9 mouse cellular contexts compared by ENCODE assay signal in genomic region chr11:106314333-106314812, GRCm38 (mm10). TPM values are rescaled to one million over a fixed set of nuclear protein-coding genes. Genes with fewer than 3 reads are reported as not detected.
DNase-seq lines count a peak whose midpoint lies in the region; ATAC-seq lines count a peak whose summit lies in the region.
"Had no signal": no experiment of that assay in that cellular context is flagged by ENCODE, and none has a peak within 500 bp of the region (broad histone marks: within the 10 kb centered on the region; RNA-seq: fewer than 3 reads in every experiment).

Gene Cd79b, minus strand, starts transcription at chr11:106314762.

- peaks cover 30% of the 10 kb centered on the region for H3K4me1 ChIP-seq in kidney, embryonic 16.5 days (ENCODE audit: insufficient read depth, low read length)
- H3K4me1 ChIP-seq in embryonic facial prominence, embryonic 10.5 days: peaks cover 65% of the 10 kb centered on the region
- H3K4me1 ChIP-seq in liver, embryonic 16.5 days (ENCODE audit: control insufficient read depth, low read depth, low read length): no peaks in the 10 kb centered on the region
- no peaks in the 10 kb centered on the region for H3K4me1 ChIP-seq in forebrain, embryonic 13.5 days

- peak within 1 kb of the TSS; percentile 33; the same call in 1 of the 2 replicates for H3K4me2 ChIP-seq in kidney, embryonic 16.5 days (replicated peaks; ENCODE audit: low read depth, low read length)
- no peak within 1 kb of the TSS for H3K4me2 ChIP-seq in liver, embryonic 16.5 days (ENCODE audit: low read depth, low read length)
- no peak within 1 kb of the TSS for H3K4me2 ChIP-seq in forebrain, embryonic 13.5 days

- H3K9ac ChIP-seq in kidney, embryonic 16.5 days (replicated peaks; ENCODE audit: low read length): peak within 1 kb of the TSS; percentile 44
- H3K9ac ChIP-seq in liver, embryonic 16.5 days (ENCODE audit: low read depth, low read length): no peak within 1 kb of the TSS
- H3K9ac ChIP-seq in forebrain, embryonic 13.5 days: no peak within 1 kb of the TSS

- no peaks in the 10 kb centered on the region for H3K9me3 ChIP-seq in kidney, embryonic 16.5 days (ENCODE audit: low read length)
- H3K9me3 ChIP-seq in embryonic facial prominence, embryonic 10.5 days: no peaks in the 10 kb centered on the region
- no peaks in the 10 kb centered on the region for H3K9me3 ChIP-seq in liver, embryonic 16.5 days (replicated peaks; ENCODE audit: control insufficient read depth, low read length)
- H3K9me3 ChIP-seq in forebrain, embryonic 13.5 days (replicated peaks): no peaks in the 10 kb centered on the region

- intact Hi-C loops in left cerebral cortex, postnatal 25 days (cut with DNase I): no loop called here

- 24% methylated on average over 9 of the region's 9 CpGs for WGBS in kidney, embryonic 16.5 days
- 51% methylated on average over 9 of the region's 9 CpGs for WGBS in embryonic facial prominence, embryonic 10.5 days
- WGBS in liver, embryonic 16.5 days (ENCODE audit: insufficient replicate concordance): 32% methylated on average over 9 of the region's 9 CpGs
- 78% methylated on average over 9 of the region's 9 CpGs for WGBS in forebrain, embryonic 13.5 days

- H3K27me3 ChIP-seq in kidney, embryonic 16.5 days (ENCODE audit: insufficient read depth, low read length): no peaks in the 10 kb centered on the region
- H3K27me3 ChIP-seq in embryonic facial prominence, embryonic 10.5 days (replicated peaks; ENCODE audit: low read depth, poor library complexity, severe bottlenecking): 0 out of 2 replicates have a peak, but pooled peaks cover under 1% of the 10 kb centered on the region
- no peaks in the 10 kb centered on the region for H3K27me3 ChIP-seq in liver, embryonic 16.5 days (ENCODE audit: control insufficient read depth, insufficient read depth, low read depth, low read length)
- H3K27me3 ChIP-seq in forebrain, embryonic 13.5 days: no peaks in the 10 kb centered on the region

- H3K4me3 ChIP-seq in kidney, embryonic 16.5 days (ENCODE audit: low read length): no peak within 1 kb of the TSS
- 0 out of 2 replicates have a peak within 1 kb of the TSS, but pooled peaks have one; percentile 28 for H3K4me3 ChIP-seq in embryonic facial prominence, embryonic 10.5 days
- peak within 1 kb of the TSS; percentile 11 for H3K4me3 ChIP-seq in liver, embryonic 16.5 days (ENCODE audit: low read depth, low read length)
- H3K4me3 ChIP-seq in forebrain, embryonic 13.5 days: no peak within 1 kb of the TSS

- peak within 1 kb of the TSS; percentile 71 for H3K27ac ChIP-seq in kidney, embryonic 16.5 days (ENCODE audit: low read length)
- peak within 1 kb of the TSS; percentile 68 for H3K27ac ChIP-seq in embryonic facial prominence, embryonic 10.5 days (replicated peaks)
- no peak within 1 kb of the TSS for H3K27ac ChIP-seq in liver, embryonic 16.5 days (ENCODE audit: low read length)
- H3K27ac ChIP-seq in forebrain, embryonic 13.5 days: no peak within 1 kb of the TSS

- DNase-seq in kidney, postnatal 25 days: no peak
- DNase-seq in embryonic facial prominence, embryonic 10.5 days (ENCODE audit: low spot score): peak; percentile 31
- DNase-seq in spleen, postnatal 36 days (ENCODE audit: low spot score in 2 of 2): peak; percentile 94 to 95
- no peak for DNase-seq in left cerebral cortex, postnatal 25 days (ENCODE audit: low spot score in 2 of 2)
- DNase-seq in adrenal gland, postnatal 36 days: no peak
- DNase-seq: kidney, postnatal 4 days had no signal

- no peaks in the 10 kb centered on the region for H3K36me3 ChIP-seq in kidney, embryonic 16.5 days (ENCODE audit: insufficient read depth, low read length)
- no peaks in the 10 kb centered on the region for H3K36me3 ChIP-seq in embryonic facial prominence, embryonic 10.5 days (replicated peaks)
- no peaks in the 10 kb centered on the region for H3K36me3 ChIP-seq in liver, embryonic 16.5 days (ENCODE audit: control insufficient read depth, insufficient read depth)
- no peaks in the 10 kb centered on the region for H3K36me3 ChIP-seq in forebrain, embryonic 13.5 days (ENCODE audit: poor library complexity, severe bottlenecking)

- ATAC-seq in kidney, embryonic 16.5 days (ENCODE audit: low FRiP score, low TSS enrichment): peak; percentile 16; the same call in 1 of the 2 replicates
- ATAC-seq in liver, embryonic 16.5 days (ENCODE audit: low read depth): no peak
- no peak for ATAC-seq in forebrain, embryonic 13.5 days

RNA-seq across cellular contexts. Expression of gene Cd79b, which starts in this region (rescaled TPM):
- polyA plus RNA-seq in kidney, embryonic 16.5 days (2015; fragmentation: Nextera tagmentation; extraction: Ambion mirVana): 6.9 and 7.2 TPM in 2 replicates
- polyA plus RNA-seq in embryonic facial prominence, embryonic 10.5 days (2016; fragmentation: Nextera tagmentation; extraction: Ambion mirVana): 0.91 and 1.7 TPM in 2 replicates
- polyA plus RNA-seq in liver, embryonic 16.5 days (2015; fragmentation: Nextera tagmentation; extraction: Ambion mirVana): 11.3 and 12.3 TPM in 2 replicates
- under 1 TPM in 1 of 2 experiments, not detected in 1; 0.32 TPM for total RNA-seq in left cerebral cortex, postnatal 25 days (2021)
- 0.27 and 0.49 TPM in 2 replicates for polyA plus RNA-seq in forebrain, embryonic 13.5 days (2015; fragmentation: Nextera tagmentation; extraction: Ambion mirVana)
- 1 to 10 TPM in 1 of 2 experiments, under 1 TPM in 1; 0.33 to 1.2 TPM for total RNA-seq in adrenal gland, postnatal 36 days (2021)

Comparison
In these comparisons a context has a peak if more than half of its experiments do, and no peak if none do; other contexts are left out.
1. H3K27ac ChIP-seq: peak in kidney, embryonic 16.5 days (single experiment) and embryonic facial prominence, embryonic 10.5 days (single experiment); none in liver, embryonic 16.5 days (single experiment) and forebrain, embryonic 13.5 days (single experiment).
2. H3K4me3 ChIP-seq: peak in embryonic facial prominence, embryonic 10.5 days (single experiment) and liver, embryonic 16.5 days (single experiment); none in kidney, embryonic 16.5 days (single experiment) and forebrain, embryonic 13.5 days (single experiment).
3. DNase-seq: peak in embryonic facial prominence, embryonic 10.5 days (single experiment) and spleen, postnatal 36 days (2 of 2); none in kidney, postnatal 25 days (0 of 2), left cerebral cortex, postnatal 25 days (0 of 2) and adrenal gland, postnatal 36 days (0 of 2).